Mouse (Mus musculus) stomach, postnatal 0 days (tissue): ENCODE measurements around the gene Rgs3.

Source experiments
- CTCF ChIP-seq: IDR thresholded peaks from 2 replicates; pipeline ENCODE4 v1.5.1; 2016; ENCODE audit warnings: antibody characterized with exemption, low read depth, mild to moderate bottlenecking, moderate library complexity
- EP300 ChIP-seq: optimal IDR thresholded peaks from 2 replicates; pipeline ENCODE3; 2016; ENCODE audit warnings: antibody characterized with exemption

DNA sequence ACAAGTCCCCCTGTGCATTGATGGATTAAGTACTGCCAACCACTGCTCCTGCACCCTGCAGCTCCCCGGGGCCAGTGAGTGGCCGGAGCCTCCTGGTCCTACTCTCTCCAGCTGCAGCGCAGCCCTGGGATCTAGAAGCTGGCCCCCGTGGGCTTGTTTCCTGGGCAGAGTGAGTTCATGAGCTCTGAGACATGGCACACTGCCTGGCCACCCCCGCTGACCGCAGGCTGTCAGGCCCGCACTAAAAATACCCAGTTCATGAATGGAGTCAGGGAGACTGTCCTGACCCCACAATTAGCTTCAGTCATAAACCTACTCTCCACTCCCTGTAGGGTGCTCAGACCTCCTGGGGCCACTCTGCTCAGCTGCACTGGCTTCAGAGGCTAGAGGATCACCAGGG, 176.8 kb downstream of the Rgs3 start:
- no peak; the same call in 1 of the 2 replicates for TF ChIP-seq CTCF
- no peak for TF ChIP-seq EP300
